Mouse (Mus musculus): ENCODE measurements around the gene Nudt12. TPM values are rescaled to one million over a fixed set of nuclear protein-coding genes. Genes with fewer than 3 reads are reported as not detected.

Gene Nudt12
- polyA plus RNA-seq, 1 experiment from 2014 or later, result 4.1 TPM

- Histone ChIP-seq H3K27me3 (replicated peaks) (no peaks in the 10 kb centered on the region), H3K9ac (no peak overlapping the region), H3K4me3 (replicated peaks) (no peak overlapping the region), H3K4me1 (replicated peaks) (no peaks in the 10 kb centered on the region), H3K9me3 (no peaks in the 10 kb centered on the region), H3K36me3 (no peaks in the 10 kb centered on the region), H3K27ac (no peak overlapping the region), H3K4me2 (replicated peaks) (no peak overlapping the region)
- no peak for ATAC-seq
- WGBS, result 27% methylated on average over 3 of the region's 3 CpGs
Observed at GRCm38 (mm10) chr17:58959905-58960304, 53.3 kb downstream of the Nudt12 start.

GRCm38 (mm10) chr17:58957055-58957454 lies 56.1 kb downstream of the Nudt12 start:
- H3K4me1 ChIP-seq (replicated peaks), result no peaks in the 10 kb centered on the region
- no peaks in the 10 kb centered on the region for H3K9me3 ChIP-seq
- H3K4me3 ChIP-seq (replicated peaks), result no peak overlapping the region
- H3K27ac ChIP-seq, result no peak overlapping the region
- no peaks in the 10 kb centered on the region for H3K36me3 ChIP-seq
- H3K9ac ChIP-seq, result no peak overlapping the region
- H3K27me3 ChIP-seq (replicated peaks), result no peaks in the 10 kb centered on the region
- H3K4me2 ChIP-seq (replicated peaks), result no peak overlapping the region
- ATAC-seq, result no peak
- WGBS, result 89% methylated on average over 1 of the region's 1 CpGs

Other genes starting within 250 kb of the Nudt12 start
- gene Pdzph1, start 22.0 kb downstream of the Nudt12 start, polyA plus RNA-seq (2015; fragmentation: Nextera tagmentation; extraction: Ambion mirVana), result 0.14 TPM in 1 of 2 replicates, not detected in the other